Mouse (Mus musculus) left cerebral cortex, postnatal 14 days (tissue): ENCODE measurements around the gene Glce. TPM values are rescaled to one million over a fixed set of nuclear protein-coding genes. Genes with fewer than 3 reads are reported as not detected.

Experiments
- DNase-seq, 2 experiments: peaks; one replicate each; pipeline ENCODE4 v3.0.0; 2021 to 2022; ENCODE audit warnings: low spot score in 2 of 2, mixed read lengths in 1 of 2
- intact Hi-C: fragments of 180-260 bp; cut with DNase I; formaldehyde crosslinking; loops from one replicate; pipeline ENCODE4 v1.15.1; 2025
- total RNA-seq, 2 experiments: library from RNA; stranded (reverse); gene quantifications; 2 replicates each; pipeline ENCODE4 v1.2.3; 2021

Glce gene
- total RNA-seq, 2 experiments from 2014 or later = 27.2 to 28.7 TPM

- no peak for DNase-seq
- intact Hi-C loops = no loop called here
These were observed 3.6 kb upstream of the Glce start for GRCm38 (mm10) chr9:62125986-62126575.

- no peak for DNase-seq
- intact Hi-C loops = loop anchor here (5.0 kb wide), 2 partner anchors 98 to 118 kb away; no protein-coding TSS in a partner anchor
These were observed 1.8 kb upstream of the Glce start for GRCm38 (mm10) chr9:62124266-62124665.

GRCm38 (mm10) chr9:62123496-62123895, 1.0 kb upstream of the Glce start:
- intact Hi-C loops = loop anchor here (5.0 kb wide), 2 partner anchors 99 to 119 kb away; no protein-coding TSS in a partner anchor
- no peak for DNase-seq

GRCm38 (mm10) chr9:62121551-62122447, 656 bp downstream of the Glce start:
- intact Hi-C loops = loop anchor here (2.0 to 5.0 kb wide), 3 partner anchors 81 to 121 kb away; no protein-coding TSS in a partner anchor
- peak; percentile 22 to 44 for DNase-seq

GRCm38 (mm10) chr9:62118754-62119153, 3.7 kb downstream of the Glce start:
- intact Hi-C loops = no loop called here
- DNase-seq = no peak

GRCm38 (mm10) chr9:62115826-62116225, 6.6 kb downstream of the Glce start:
- intact Hi-C loops = no loop called here
- DNase-seq = no peak

- intact Hi-C loops = no loop called here
These were observed 25.9 kb downstream of the Glce start for GRCm38 (mm10) chr9:62096603-62097002.

GRCm38 (mm10) chr9:62091604-62092003, 30.9 kb downstream of the Glce start:
- intact Hi-C loops = no loop called here
- DNase-seq = no peak

More at GRCm38 (mm10) chr9:62096603-62097002, 25.9 kb downstream of the Glce start:
- DNase-seq = no peak

GRCm38 (mm10) chr9:62085548-62085947, 36.9 kb downstream of the Glce start:
- no peak for DNase-seq
- intact Hi-C loops = no loop called here

- no peak for DNase-seq
- intact Hi-C loops = no loop called here
These were observed 37.6 kb downstream of the Glce start for GRCm38 (mm10) chr9:62084896-62085295.

GRCm38 (mm10) chr9:62082986-62083385, 39.5 kb downstream of the Glce start:
- intact Hi-C loops = no loop called here

GRCm38 (mm10) chr9:62081542-62081941, 40.9 kb downstream of the Glce start:
- DNase-seq = no peak
- intact Hi-C loops = no loop called here

More at GRCm38 (mm10) chr9:62082986-62083385, 39.5 kb downstream of the Glce start:
- no peak for DNase-seq

GRCm38 (mm10) chr9:62080028-62080760, 42.3 kb downstream of the Glce start:
- intact Hi-C loops = no loop called here
- DNase-seq = no peak

- intact Hi-C loops = no loop called here
- no peak for DNase-seq
These were observed 60.2 kb downstream of the Glce start for GRCm38 (mm10) chr9:62062234-62062633.

- no peak for DNase-seq
- intact Hi-C loops = no loop called here
These were observed 62.0 kb downstream of the Glce start for GRCm38 (mm10) chr9:62060431-62060830.

GRCm38 (mm10) chr9:62059941-62060340, 62.5 kb downstream of the Glce start:
- DNase-seq = no peak
- intact Hi-C loops = no loop called here

GRCm38 (mm10) chr9:62057881-62058506, 64.5 kb downstream of the Glce start:
- intact Hi-C loops = no loop called here
- DNase-seq = no peak

- intact Hi-C loops = no loop called here
- no peak for DNase-seq
These were observed 66.2 kb downstream of the Glce start for GRCm38 (mm10) chr9:62056206-62056605.

- intact Hi-C loops = no loop called here
- peak; percentile 48 to 74 for DNase-seq
These were observed 71.7 kb downstream of the Glce start for GRCm38 (mm10) chr9:62050801-62051200.
